Mouse (Mus musculus) skeletal muscle tissue, adult 2 months (tissue): Measurements from ENCODE around the gene Paf1.

ENCODE experiments used
- DNase-seq: peaks from one replicate; pipeline ENCODE4 v3.0.0-alpha.2; 2012; ENCODE audit warnings: low read depth, low spot score

The Paf1 gene

GRCm38 (mm10) chr7:28370977-28371513 is 21.7 kb upstream of the Paf1 start:
- DNase-seq, result no peak

- DNase-seq, result no peak
Measured at GRCm38 (mm10) chr7:28371514-28371989, 21.2 kb upstream of the Paf1 start.

DNA sequence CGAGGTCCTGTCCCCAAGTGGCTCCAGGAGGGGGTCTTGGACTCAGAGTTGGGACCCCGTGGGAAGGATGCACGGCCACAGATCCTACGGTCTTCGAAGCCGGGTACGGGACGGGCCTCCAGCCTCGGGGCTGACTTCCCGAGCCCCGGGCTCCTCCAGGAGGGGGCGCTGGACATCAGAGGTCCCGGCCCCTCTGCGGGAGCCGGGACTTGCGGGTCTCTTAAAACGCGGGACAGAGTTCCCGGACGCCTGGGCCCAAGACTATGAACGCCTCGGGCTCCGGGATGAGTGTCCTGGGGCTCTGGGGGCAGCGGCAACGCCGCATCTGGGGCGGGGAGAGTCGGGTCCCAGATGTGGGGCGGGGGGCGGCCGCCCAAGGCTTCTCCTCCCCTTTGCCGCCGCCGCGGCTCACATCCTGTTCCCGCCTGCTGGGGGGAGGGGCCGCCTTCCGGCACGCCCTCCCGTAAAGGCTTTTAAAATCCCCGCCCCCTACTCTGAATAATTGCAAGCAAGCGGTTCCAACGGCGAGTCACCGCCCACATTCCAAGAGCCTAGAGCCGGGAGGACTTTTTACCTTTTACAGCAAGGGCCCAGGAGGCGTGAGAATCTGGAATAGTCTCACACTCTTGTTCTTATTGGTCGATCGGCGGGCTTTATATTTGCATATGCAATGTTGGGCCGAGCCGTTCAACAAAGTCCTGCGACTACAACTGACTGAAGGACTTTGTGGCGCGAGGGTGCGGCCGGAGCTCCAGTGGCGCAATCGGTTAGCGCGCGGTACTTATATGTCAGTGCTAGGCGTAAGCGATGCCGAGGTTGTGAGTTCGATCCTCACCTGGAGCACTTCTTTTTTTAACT is 20.3 kb upstream of the Paf1 start, which contains the start of gene Plekhg2:
Plekhg2 (minus strand) TSS at position 349 of the 858 bp plus-strand sequence.
- peak; percentile 100 for DNase-seq

DNA sequence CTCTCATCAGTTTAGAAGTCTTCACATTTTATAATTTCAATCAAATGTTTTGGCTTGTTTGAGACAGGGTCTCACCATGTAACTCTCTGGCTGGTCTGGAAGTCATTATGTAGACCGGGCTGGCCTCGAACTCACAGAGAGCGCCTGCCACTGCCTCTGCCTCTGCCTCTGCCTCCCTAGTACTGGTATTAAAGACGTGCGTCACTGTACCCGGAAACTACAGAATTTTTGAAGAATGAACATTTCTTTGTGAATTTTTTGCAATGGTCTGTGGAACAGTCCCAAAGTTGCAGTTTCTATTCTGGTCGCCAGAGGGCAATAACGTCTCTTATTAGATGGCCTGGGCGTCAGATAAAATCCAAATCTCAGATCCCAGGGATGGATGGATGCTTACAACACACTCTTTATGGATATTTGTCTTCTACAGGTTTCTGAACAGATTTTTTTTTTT is 19.6 kb upstream of the Paf1 start:
- DNase-seq, result peak; percentile 91

DNA sequence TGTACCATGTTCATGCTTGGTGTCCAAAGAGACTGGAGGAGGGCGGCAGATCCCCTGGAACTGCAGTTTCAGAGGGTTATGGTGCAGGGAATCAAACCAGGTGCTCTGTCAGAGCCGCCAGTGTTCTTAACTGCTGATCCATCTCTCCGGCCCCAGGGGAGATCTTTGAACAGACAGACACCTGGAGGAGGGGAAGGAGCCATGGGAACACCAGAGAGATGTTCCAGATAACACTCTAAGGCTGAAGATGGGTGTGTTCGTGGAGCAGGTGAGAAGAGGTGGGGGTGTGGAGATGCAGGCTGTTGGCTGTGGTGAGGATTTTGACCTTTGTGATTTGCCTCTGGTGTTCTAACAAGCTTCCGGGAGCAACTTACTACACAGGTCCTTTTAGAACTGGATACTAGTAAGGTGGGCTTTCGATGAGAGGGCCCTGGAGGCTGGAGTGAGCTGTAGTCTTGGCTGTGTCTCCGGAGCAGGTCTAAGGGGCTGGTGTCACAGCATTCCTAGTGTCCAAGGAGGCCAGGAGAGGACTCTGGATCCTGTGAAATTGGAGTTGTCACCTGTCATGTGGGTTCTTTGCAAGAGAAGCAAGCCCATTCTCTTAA is 18.8 kb upstream of the Paf1 start:
- no peak for DNase-seq

DNA sequence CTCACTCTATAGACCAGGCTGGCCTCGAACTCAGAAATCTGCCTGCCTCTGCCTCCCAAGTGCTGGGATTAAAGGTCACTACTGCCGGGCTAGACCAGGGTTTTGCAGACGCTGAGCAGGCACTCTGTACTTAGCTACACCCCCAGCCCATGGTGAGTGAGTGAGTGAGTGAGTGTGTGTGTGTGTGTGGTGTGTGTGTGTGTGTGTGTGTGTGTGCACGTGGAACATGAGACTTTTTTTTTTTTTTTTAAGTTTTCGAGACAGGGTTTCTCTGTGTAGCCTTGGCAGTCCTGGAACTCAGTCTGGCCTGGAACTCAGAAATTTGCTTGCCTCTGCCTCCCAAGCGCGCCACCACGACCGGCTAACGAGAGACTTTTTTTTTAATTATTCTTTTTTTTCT is 18.1 kb upstream of the Paf1 start:
- DNase-seq, result no peak

GRCm38 (mm10) chr7:28375176-28375921 is 17.4 kb upstream of the Paf1 start:
- DNase-seq, result peak; percentile 92

GRCm38 (mm10) chr7:28376011-28376771 is 16.6 kb upstream of the Paf1 start:
- peak; percentile 92 for DNase-seq

GRCm38 (mm10) chr7:28377190-28378065 is 15.3 kb upstream of the Paf1 start:
- no peak for DNase-seq

DNA sequence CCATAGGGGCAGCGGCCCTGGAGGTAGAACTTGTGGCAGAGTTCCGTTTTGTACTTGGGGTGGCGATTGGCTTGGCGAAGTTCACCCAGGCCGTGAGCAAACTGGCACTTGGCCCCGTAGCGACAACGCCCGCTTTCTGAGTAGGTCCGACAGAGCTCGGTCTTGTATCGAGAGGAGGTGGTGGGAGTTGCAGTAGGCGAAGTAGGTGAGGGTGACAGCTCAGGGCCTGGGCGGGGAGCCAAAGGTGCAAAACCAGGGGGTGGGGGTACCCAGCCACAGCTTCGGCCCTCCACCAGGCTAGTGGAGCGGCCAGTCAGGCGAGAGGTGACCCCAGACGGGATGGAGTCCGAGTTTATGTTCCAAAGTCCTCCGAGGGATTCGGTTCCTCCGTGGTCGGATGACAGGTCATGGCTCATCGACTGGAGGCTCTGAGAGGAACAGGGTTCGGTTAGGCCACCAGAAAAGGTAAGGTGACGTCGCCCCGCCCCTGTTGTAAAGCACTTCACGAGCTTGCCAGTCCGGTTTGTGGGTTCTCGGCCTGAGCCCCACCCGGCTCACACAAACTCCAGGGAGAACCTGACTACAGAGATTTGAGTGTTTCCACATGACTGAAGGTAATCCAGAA is 14.6 kb upstream of the Paf1 start:
- no peak for DNase-seq

DNA sequence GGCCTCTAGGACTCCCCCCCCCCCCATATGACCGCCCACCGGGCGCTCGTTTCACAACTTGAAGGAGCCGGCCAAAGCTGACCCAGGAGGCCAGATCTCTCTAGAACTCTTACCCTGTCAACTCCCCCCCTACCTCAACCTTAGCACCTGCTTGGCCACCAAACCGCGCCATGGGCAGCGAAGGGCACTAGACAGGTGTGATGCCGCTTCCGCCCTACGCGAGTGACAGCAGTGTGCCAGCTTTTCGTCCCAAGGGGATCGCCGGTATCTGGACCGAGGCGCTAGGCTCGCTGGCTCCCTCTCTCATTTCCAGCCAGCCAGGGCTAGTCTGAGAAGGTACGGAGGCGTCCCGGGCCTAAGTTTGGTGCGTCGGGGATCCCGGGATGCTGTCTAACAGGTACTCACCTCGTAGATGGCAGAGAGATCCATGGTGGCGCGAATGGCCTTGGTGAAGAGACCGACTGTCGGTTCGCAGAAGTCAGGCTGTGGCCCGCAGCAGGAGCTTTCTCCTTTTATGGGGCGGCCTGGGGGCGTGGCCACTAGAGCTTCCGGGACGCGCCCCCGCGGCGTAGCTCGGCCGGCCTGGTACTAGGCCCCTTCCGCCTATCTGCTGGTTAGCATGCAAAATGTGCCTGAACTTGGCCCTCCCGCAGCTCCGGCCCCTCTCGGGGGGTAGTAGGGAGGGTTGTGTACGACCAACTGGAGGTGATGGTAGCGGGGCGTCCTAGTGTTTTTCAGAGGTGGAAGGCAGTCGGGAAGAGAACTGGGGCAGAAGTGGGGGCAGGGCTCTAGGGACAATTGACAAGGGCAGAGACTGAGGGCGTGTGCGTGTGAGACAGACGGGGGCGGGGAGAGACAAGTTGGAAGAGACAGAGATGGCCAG is 13.7 kb upstream of the Paf1 start:
- DNase-seq, result peak; percentile 94

- DNase-seq, result no peak
Measured at GRCm38 (mm10) chr7:28380237-28381016, 12.3 kb upstream of the Paf1 start, which contains the start of gene Zfp36. TSS of gene Zfp36 (minus strand) at chr7:28380253.

- DNase-seq, result peak; percentile 94
Measured at GRCm38 (mm10) chr7:28381017-28381790, 11.5 kb upstream of the Paf1 start.

- DNase-seq, result peak; percentile 92
Measured at GRCm38 (mm10) chr7:28381938-28382337, 10.8 kb upstream of the Paf1 start.

GRCm38 (mm10) chr7:28382347-28382951 is 10.3 kb upstream of the Paf1 start:
- DNase-seq, result peak; percentile 76

GRCm38 (mm10) chr7:28382981-28383396 is 9.8 kb upstream of the Paf1 start:
- DNase-seq, result peak; percentile 76
